Mouse (Mus musculus): ENCODE data around the gene Fastk.

The Fastk gene

DNA sequence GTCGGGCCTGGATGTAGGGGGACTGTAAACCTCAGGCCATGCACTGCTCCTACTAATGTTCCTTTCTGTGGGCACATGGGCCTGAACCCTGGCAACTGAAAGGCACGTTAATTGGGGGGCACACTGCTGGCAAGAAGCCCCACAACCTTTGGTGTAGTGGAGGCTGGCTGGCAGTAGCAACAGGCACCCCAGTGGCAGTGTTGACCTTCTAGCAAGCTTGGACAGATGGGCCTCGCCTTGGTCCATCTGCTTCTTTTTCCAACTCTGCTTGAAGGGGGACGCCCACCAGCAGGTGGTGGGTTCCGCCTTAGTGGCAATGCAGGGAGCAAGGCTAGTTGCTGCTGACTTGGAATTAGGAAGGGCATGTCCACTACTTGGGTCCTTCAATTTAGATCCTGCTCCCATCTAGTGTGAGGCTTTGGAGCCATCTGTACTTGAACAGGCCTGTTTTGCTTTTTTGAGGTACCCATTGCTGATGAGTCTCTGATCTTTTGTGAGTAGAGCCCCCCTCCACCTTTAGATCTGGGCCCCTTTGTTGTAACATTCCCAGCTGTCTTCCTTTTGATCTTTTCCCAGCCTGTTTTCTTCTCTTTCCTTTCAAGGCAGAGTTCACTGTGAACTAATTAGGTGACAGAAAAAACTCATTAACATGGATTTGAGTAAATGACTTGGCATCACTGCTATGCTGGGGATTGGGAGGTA is 8.3 kb upstream of the Fastk start:
- DNase-seq (ENCODE audit: low read depth, low spot score), result no peak

DNA sequence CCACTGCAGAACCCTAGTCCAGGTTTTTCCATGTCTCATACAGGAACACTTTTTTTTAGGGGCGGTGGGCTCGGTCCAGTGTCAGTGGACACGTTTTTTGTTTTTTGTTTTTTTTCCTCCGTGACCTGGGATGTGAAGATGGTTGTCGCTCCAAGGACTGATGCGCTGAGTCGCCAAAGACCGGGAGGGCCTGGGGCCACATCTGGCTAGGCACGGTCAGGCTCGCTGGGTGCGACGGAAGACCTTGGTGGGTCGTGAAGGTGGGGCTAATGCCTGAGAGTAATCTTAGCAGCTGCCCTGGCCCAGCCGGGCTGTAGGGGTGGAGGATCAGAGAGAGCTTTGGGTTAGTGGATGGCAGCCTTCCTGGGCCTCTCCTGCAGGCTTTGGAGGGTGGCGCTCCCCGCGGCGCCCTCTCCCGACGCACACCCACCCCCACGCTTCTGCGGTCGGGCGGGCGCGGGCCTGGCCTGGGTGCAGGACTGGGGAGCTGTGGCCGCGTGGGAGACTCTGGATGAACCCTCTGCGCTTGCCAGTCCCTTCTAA is 7.7 kb upstream of the Fastk start:
- no peak for DNase-seq (ENCODE audit: low read depth, low spot score)

GRCm38 (mm10) chr5:24452030-24452690 is 7.1 kb upstream of the Fastk start, which contains the start of gene Agap3:
TSS of gene Agap3 (plus strand) at chr5:24452177.
- peak; percentile 58 for DNase-seq (ENCODE audit: low read depth, low spot score)

DNA sequence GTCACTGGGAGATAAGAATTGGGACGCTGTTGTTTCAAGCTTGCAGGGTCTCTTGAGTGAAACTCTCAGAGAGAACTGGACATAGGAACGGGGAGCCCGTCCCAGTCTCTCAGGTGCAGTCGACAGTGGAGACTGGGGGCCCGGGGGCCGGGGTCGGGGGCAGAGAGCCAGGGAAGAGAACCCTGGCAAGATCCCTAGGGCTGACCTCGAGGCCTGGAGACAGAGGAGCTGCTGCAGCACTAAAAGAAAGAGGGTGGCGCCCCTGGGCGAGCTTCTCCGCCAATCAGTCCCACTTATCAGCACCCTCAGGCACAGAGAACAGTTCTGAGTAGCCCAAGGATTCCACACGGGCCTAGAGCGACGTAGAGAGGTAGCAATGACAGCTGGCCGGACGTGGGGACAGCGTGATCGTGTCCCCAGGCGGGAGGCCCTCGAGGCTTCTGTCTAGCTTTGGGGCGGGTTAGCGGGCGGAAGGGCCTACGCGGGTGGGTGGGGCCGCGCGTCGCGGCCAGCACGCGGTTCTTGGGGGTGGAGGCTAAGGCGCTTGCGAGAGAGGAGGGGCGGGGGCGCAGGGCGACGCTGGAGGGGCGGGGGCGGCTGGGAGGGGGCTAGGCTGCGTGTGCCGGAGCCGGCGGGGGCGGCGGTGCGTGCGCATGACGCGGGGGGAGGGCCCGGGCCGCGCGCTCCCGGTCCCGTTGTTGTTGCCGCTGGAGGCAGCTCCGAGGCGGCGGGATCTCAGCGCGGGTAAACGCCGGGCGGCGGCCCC is 6.4 kb upstream of the Fastk start:
- peak; percentile 58 for DNase-seq (ENCODE audit: low read depth, low spot score)

DNA sequence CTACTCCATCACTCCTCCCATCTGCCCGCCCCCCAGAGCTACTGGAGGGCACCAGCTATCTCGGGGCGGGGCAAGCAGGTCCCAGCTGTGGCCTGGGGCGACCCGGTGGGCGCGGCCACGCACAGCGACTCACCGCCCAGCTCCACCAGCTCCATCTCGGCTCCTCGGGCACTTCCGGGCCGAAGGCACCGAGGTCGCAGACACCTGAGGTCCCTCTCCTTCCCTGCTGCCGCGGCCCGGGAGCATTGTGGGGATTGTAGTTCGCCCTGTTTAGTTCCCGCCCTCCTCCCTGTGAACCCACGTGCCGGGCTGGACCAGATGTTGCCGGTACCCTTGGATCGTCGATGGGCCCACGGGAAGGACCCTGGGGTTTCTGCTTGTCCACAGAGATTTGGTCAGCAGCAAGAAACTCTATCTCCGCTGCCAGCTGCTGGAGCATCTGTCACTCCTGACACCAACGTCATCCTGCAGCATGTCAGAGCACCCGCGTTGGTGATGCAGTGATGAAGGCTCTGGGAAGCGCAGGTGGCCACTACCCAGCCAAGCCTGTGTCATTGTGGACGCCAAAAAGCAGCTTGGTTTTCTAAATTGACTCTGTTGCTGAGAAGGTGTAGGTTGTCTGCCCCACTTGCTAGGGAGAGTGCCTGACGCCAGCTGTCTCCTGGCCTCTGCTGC is 2.7 kb upstream of the Fastk start, which contains the start of gene Tmub1:
TSS of gene Tmub1 (minus strand) at position 231 of the 675 bp plus-strand sequence.
- peak; percentile 51 for DNase-seq (ENCODE audit: low read depth, low spot score)

DNA sequence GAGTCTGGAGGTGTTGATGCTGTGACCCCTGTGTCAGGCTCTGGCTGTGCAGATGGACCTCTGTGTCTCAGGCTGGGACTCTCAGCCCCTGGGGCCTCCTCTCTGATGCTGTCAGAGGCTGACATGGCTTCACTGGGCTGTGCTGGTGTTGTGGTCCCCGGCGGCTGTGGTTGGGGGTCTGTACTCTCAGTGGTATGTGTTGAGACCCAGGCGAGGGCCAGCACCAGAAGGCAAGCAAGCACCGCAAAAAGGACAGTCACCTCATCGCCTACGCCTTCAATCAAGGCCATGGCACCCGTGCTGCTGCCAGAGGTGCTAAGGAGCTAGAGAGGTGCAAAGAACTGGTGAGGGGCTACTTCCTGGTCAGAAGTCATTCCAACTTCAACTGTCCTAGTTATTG is 1.5 kb upstream of the Fastk start:
- DNase-seq (ENCODE audit: low read depth, low spot score), result no peak

DNA sequence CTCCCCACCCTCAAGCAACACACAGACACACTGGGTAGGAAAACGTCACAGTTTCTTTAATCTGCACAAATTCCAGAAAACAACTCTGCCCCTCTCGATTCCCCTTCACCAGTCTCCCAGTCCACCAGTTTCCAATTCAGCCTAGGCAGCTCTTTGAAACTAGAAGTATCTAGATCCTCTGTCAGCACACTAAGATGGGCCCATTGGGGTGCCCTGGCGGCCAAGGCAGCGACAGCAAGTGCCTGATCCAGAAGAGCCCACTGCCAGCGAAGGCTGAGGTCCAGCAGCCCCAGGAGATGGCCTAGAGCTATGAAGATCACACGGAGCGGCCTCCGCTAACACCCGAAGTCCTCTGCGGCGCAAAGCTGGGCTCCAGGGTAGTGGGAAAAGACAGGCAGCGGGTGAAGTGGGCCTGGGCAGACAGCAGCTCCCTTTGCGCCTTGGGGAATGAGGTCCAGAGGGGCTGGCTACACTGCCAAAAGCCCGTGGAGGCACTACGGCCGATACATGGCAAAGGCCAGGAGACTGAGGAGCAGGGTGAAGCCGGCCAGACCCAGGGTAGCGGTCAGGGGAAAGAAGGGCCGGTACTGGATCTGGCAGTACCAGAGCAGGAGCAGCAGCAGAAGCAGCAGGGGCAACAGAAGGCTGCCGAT is 467 bp upstream of the Fastk start:
- no peak for DNase-seq (ENCODE audit: low read depth, low spot score)

DNA sequence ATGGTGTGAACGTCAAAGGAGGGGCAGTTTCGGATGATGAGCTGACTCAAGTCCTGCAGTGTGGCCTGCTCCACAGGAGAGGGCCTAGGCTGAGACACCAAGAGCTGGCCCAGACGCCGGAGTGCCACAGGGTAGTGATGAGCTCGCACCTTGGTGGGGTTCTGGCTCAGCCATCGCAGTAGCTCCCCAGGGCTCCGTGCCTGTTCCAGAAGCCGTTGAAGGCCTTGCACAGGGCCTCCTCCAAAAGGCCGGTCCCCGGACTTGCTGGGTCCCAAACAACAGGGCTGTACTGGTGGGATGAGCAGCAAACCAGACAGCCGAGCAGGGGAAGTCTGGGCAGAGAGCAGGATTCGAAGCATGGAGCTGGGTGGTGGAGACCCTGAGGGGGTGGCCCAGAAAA is 1.2 kb downstream of the Fastk start:
- DNase-seq (ENCODE audit: low read depth, low spot score), result no peak

- DNase-seq (ENCODE audit: low read depth, low spot score), result no peak
Measured at GRCm38 (mm10) chr5:24443204-24443603, 1.9 kb downstream of the Fastk start.

DNA sequence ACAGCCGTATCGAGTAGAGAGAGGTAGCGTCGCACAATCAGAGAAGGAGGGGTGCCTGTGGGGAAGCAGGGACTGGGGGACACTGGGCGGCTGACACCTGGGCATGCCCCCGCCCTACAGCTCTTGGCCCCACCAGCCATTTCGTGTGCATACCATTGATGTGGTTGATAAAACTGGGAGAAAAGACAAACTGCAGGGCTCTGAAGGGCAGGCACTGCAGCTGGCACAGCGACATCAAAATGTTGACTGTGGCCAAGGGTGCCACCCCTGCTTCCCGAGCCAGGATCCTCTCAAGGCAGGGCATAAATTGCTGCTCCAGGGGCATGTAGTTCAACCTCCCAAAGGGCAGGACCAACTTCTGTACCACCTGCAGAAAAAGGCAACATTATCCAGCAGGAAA is 3.1 kb downstream of the Fastk start:
- DNase-seq (ENCODE audit: low read depth, low spot score), result no peak

DNA sequence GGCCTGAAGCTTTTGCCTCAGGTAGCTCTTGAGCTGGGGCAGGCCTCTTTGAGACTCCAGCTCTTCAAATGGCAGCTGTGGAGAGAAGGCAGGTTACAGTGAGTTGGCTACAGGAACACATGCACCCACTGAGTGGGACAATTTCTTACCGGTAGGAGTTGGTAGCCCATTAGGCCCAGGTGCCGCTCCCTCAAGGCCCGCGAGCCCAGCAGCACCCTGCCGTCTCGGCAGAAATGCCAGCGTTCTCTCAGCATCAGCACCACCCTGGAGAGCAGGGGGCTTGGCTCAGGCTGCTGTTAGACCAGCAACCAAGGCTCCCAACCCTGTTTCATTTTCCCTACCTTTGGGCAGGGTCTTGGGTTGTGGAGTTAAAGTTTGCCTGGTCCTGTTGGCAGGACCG is 3.9 kb downstream of the Fastk start:
- DNase-seq (ENCODE audit: low read depth, low spot score), result no peak

GRCm38 (mm10) chr5:24433993-24434392 is 11.1 kb downstream of the Fastk start:
- no peak for DNase-seq (ENCODE audit: low read depth, low spot score)

DNA sequence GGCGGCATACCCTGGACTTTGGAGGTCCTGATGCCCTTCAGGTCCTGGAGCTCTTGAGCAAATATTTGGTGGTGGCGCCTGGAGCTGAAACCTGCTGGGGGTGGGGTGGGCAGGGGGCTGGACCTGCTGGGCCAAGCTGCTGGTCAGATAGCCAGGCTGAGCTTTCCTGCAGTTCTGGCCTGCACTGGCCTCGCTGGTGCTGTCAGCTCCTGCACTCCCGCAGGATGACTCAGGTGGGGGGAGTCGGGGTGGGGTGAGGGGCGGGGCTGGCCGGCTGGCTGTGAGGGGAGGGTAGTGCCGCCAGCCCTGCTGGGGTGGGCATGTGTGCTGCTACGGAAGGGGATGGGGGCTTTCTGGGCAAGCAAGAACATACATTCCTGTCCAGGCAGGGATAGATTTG is 16.5 kb downstream of the Fastk start:
- DNase-seq (ENCODE audit: low read depth, low spot score), result no peak

- DNase-seq (ENCODE audit: low read depth, low spot score), result no peak
Measured at GRCm38 (mm10) chr5:24427981-24428402, 17.1 kb downstream of the Fastk start.

DNA sequence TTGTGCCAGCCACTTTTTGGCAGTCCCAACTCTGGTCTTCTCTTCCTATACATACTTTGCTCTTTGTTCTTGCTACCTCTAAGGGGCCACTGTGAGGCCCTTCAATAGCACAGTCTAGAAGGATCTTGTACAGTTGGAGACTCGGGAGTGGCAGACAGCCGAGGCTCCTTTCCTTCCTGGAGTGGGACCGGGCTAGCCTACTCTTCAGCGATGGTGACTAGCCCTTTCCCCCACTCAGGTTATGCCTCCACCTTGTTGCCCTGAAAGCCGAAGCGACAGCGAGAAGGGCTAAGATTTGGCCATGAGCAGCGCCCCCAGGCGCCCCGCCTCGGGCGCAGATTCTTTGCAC is 17.8 kb downstream of the Fastk start:
- DNase-seq (ENCODE audit: low read depth, low spot score), result no peak

- DNase-seq (ENCODE audit: low read depth, low spot score), result no peak
Measured at GRCm38 (mm10) chr5:24426556-24427284, 18.4 kb downstream of the Fastk start.

DNA sequence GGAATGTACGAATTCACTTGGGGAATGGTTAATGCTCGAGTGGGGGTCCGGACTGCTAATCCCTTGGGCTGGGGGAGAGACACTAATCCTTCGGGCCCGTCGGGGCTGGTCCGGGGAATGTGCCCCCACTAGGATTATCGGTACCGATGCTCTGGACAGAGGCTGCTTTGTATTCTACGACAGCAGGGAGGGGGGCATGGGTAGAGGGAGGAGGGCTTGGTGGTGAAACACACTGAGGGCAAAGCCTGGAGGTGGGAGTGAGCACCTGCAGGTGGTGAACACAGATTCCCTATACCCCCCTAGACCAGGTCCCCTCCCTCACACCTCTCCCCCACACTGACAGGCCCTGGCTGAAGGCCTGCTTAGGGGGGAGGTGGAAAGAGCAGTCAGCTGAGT is 19.1 kb downstream of the Fastk start:
- no peak for DNase-seq (ENCODE audit: low read depth, low spot score)

DNA sequence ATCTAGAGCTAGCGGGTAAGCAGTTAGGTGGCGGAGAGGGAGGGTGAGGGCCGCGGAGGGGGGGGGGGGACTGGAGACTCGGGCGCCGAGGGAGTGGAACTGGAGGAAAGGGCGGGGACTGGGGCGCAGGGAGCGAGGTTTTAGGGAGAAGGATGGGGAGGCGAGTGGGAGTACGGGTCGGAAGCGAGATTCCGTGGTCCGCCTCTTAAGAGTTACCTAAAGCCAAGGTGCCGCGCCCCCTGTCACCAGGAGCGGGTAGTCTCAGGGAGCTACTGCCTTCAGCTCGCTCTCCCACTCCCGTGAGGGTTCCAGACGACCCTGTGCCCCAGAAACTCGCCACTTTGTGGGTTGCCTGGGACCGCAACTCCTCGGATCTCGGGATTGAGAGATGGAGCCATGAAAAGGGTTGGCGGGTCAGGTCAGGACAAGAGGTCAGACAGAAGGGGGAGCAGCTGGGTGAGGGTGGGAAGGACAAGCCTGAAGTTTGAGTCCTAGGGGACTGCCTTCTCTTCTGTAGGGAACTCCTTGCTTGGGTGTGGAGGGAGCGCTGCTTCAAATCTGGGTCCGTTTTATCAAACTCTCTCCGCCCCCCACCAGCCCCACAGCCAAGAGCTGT is 19.6 kb downstream of the Fastk start:
- no peak for DNase-seq (ENCODE audit: low read depth, low spot score)

DNA sequence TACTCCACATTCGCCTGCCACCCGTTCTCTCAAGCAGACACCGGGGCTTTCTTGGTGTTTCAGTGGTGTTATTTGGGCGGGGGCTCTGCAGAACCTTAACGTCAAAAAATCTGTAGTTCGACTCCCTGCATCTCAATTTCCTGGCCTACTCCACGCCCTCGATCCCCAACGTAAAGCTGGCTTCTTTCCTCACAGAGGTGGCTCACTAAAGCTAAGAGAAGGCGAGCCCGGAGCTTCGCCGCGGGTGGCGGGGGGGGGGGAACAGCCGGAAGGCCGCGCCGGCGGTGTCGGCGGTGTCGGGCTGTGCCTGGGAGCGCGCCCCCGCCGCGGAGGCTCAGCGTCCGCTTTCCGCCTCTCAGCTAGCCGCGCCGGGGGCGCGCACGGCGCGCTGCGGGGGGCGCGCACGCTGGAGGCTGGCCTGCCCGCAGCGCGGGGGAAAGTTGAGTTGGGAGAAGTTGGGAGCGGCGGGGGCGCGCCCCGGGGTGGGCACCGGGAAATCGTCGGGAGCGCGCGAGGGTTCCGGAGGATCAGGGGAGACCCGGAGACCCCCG is 20.2 kb downstream of the Fastk start:
- DNase-seq (ENCODE audit: low read depth, low spot score), result peak; percentile 71
